Mouse (Mus musculus) kidney, postnatal 14 days (tissue): ENCODE results near the gene Sbsn.
A peak's percentile ranks its signal among the peaks of the same experiment; 100 is the strongest.

Experiments
- DNase-seq: peaks from one replicate; pipeline ENCODE4 v3.0.0; 2022; ENCODE audit warnings: mixed read lengths

Sbsn gene

GRCm38 (mm10) chr7:30758853-30759252 lies 7.6 kb downstream of the Sbsn start:
- DNase-seq, result peak; percentile 49

GRCm38 (mm10) chr7:30761769-30762352 lies 10.6 kb downstream of the Sbsn start:
- DNase-seq, result no peak

GRCm38 (mm10) chr7:30763456-30763855 lies 12.2 kb downstream of the Sbsn start, which contains the start of gene Dmkn:
Gene Dmkn (plus strand): TSS chr7:30763756.
- no peak for DNase-seq

- no peak for DNase-seq
Observed at GRCm38 (mm10) chr7:30765173-30765572, 13.9 kb downstream of the Sbsn start.

GRCm38 (mm10) chr7:30766408-30766807 lies 15.1 kb downstream of the Sbsn start:
- DNase-seq, result no peak

- no peak for DNase-seq
Observed at GRCm38 (mm10) chr7:30769236-30769635, 18.0 kb downstream of the Sbsn start.

GRCm38 (mm10) chr7:30776104-30776503 lies 24.8 kb downstream of the Sbsn start:
- DNase-seq, result no peak

GRCm38 (mm10) chr7:30777081-30777579 lies 25.9 kb downstream of the Sbsn start:
- DNase-seq, result no peak

- no peak for DNase-seq
Observed at GRCm38 (mm10) chr7:30777911-30778310, 26.6 kb downstream of the Sbsn start.

- DNase-seq, result no peak
Observed at GRCm38 (mm10) chr7:30781792-30782191, 30.5 kb downstream of the Sbsn start.

- DNase-seq, result no peak
Observed at GRCm38 (mm10) chr7:30782658-30783057, 31.4 kb downstream of the Sbsn start.

GRCm38 (mm10) chr7:30785154-30785553 lies 33.9 kb downstream of the Sbsn start:
- DNase-seq, result no peak

- DNase-seq, result no peak
Observed at GRCm38 (mm10) chr7:30785721-30786546, 34.7 kb downstream of the Sbsn start.

GRCm38 (mm10) chr7:30787377-30788022 lies 36.2 kb downstream of the Sbsn start, which contains the start of gene Krtdap:
Gene Krtdap (plus strand): TSS chr7:30787896.
- DNase-seq, result no peak

- no peak for DNase-seq
Observed at GRCm38 (mm10) chr7:30790141-30790540, 38.9 kb downstream of the Sbsn start.

GRCm38 (mm10) chr7:30791921-30792320 lies 40.6 kb downstream of the Sbsn start:
- no peak for DNase-seq

- DNase-seq, result no peak
Observed at GRCm38 (mm10) chr7:30794921-30795320, 43.6 kb downstream of the Sbsn start.

- no peak for DNase-seq
Observed at GRCm38 (mm10) chr7:30796790-30797189, 45.5 kb downstream of the Sbsn start.

GRCm38 (mm10) chr7:30800653-30801052 lies 49.4 kb downstream of the Sbsn start:
- no peak for DNase-seq

GRCm38 (mm10) chr7:30803256-30803655 lies 52.0 kb downstream of the Sbsn start:
- no peak for DNase-seq

GRCm38 (mm10) chr7:30804026-30804715 lies 52.9 kb downstream of the Sbsn start:
- DNase-seq, result no peak
